Mouse (Mus musculus) stomach, postnatal 0 days (tissue): ENCODE measurements around the gene B430306N03Rik.

ENCODE experiments used
- CTCF ChIP-seq: IDR thresholded peaks from 2 replicates; pipeline ENCODE4 v1.5.1; 2016; ENCODE audit warnings: antibody characterized with exemption, low read depth, mild to moderate bottlenecking, moderate library complexity
- EP300 ChIP-seq: optimal IDR thresholded peaks from 2 replicates; pipeline ENCODE3; 2016; ENCODE audit warnings: antibody characterized with exemption

DNA sequence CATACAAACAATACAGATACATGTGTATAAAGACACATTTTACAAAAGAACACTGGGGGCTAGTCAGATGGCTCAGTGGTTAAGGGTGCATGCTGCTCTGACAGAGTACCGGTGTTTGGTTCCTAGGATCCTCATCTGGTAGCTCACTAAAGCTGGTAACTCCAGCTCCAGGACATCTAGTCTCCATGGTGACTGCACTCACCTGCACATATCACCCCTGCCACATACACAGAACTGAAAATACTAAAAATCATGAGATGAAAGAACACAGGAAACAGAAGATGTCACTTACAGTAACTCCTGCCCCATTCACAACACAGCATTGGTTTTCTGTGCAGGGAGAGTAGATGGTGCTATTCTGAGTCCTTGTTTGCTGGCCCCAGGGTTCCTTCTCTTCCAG is 2.7 kb downstream of the B430306N03Rik start:
- no peak for TF ChIP-seq CTCF
- TF ChIP-seq EP300, result no peak
